Mouse (Mus musculus): ENCODE results near the gene Arhgap32.

The Arhgap32 gene

DNA sequence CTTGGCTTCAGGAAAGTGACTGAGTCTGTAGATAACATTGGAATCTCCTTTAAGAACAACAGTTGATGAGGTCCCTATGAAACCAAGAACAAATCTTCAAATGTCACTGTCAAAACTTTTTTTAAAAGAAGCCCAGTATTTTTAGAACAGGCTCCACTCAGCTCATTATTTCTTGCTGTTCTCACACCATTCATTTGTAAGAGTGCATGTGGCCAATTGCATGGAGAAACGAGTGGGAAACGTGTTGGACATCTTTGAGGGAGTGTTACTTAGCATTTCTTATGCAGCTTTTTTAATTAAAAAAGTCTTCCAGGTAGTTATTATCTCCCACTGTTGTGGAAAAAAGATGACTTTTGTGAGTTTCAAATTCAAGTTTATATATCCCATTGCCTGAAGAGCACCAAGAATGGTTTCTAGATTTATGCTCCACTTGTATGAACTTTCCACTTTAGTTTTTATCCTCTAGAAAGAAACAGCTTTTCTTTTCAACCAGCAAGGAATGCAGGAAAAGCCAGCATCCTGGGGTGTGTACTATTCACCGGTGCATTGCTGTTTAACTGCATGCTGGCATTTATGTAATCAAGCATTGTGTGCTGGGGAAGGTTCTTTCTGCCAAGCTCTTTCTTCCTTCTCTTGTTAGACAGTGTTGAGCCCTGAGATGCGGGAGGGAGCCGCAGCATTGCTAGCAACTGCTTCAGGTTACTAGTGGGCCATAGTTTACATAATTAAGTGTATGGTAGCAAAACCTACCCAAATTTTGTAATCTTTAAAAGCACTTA lies 76.5 kb downstream of the Arhgap32 start:
- DNase-seq (ENCODE audit: low read depth): no peak

DNA sequence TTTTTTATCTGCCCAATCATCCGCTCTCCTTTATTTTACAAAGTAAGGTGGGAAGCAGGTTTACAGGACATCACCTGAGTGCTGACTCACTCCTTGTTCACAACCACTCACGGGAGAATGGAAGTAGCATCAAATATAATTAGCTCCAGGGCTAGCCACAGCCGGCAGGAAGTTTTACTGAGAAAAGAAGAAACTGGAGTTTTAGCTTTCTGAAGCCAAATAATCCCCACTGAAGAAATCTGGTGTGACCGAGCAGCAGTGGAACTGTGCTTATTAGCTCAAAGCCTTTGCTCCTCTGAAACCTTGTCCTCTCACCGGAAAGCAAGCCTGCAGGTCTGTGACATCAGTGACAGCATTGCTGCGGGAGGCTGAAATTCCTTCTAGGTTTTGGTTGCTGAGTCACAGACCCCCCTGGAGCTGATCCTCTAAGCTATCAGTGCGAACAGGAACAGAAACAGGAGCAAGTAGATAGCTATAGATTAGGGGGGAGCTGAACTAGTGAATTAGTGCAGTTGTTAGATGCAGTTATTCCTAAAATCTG lies 88.6 kb downstream of the Arhgap32 start:
- DNase-seq (ENCODE audit: low read depth): no peak

DNA sequence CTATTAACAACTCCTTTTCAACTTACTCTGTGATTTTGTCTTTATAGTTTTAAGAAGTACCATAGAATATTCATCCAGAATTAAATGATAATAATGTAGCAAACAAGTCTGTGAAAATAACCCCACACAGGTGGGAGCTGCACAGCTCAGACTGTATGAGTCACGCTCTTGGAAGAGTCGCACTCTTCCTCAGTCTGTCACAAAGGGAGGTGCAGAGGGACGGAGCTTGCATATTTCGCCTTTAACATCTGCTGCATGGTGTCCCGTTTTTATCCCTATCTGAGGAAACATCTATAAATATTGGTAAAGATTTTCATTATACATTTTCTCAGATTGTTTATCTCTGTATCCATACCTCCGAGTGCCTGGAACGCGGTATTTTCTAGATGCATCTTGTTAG lies 91.2 kb downstream of the Arhgap32 start:
- DNase-seq (ENCODE audit: low read depth): no peak

- DNase-seq (ENCODE audit: low read depth): no peak
These were observed 92.1 kb downstream of the Arhgap32 start for GRCm38 (mm10) chr9:32208071-32208470.

DNA sequence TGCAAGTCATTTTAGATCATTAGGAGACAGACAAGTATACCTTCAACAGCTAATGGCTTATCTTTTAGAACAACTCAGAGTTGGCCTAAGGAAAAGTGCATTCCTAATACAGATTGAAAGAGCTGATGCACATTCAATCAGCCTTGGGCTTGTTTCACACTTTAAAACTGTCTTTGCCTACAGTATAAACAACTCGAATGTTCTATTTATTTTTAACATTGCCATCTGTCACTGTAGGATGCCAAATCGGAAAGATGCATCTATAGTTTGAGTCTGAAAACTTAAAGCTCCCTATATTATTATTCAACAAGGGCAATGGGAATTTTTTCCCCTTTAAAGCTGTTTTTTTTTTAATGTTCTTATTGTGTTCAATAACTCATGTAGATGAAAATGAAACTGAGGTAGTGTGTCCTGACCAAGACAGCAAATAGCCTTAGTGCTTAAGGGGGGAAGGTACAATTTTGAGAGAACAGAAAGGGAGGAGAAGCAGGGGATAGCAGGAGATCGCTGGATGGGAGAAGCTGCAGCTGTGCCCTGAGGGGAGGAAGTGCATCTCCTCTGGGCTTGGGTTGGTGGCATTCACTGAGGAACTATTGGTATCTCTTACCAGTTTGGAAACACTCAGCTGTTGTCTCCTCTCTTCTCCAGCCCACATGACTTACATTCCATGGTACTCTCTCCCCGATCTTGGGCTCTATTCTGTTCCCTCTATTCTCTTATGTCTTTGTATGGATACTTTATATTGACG lies 101.1 kb downstream of the Arhgap32 start:
- no peak for DNase-seq (ENCODE audit: low read depth)

GRCm38 (mm10) chr9:32219400-32219799 lies 103.5 kb downstream of the Arhgap32 start:
- DNase-seq (ENCODE audit: low read depth): no peak

DNA sequence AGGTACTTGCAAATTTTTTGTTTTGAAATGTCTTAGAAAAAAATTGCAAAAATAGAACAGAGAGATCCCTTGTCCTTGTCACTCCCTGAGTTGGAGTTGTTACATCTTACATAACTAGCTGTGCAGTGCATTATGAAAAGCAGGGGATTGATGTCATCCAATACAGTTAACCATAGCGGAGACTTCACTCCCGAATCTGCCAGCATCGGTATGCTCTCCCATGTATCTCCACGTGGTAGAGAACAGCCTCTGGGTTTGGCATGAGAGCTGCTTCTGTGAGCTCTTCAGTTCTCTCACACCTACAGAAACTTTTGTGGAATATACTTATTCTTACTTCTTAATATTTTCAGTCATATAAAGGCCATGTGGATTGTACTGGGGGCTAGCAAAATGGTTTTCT lies 106.2 kb downstream of the Arhgap32 start:
- no peak for DNase-seq (ENCODE audit: low read depth)

- no peak for DNase-seq (ENCODE audit: low read depth)
These were observed 108.0 kb downstream of the Arhgap32 start for GRCm38 (mm10) chr9:32223739-32224529.

DNA sequence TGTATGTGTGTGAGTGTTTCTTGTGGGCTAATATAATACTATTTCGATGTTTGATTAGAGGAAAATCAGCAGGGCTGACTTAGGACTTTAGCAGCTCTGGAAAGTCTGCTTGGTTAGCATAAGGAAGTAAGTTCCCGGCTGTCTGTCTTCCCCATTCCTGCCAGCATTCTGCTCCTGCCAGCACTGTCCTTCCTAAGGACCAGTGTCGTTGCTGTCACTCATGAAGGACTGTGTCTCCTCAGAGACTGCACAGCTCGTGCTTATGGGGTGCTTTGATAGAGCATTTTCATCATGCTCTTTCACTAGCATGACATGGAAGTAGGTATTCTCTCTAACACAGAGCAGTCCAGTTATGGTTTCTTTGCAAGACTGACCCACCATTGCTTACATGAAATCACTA lies 109.0 kb downstream of the Arhgap32 start:
- no peak for DNase-seq (ENCODE audit: low read depth)

GRCm38 (mm10) chr9:32225584-32225983 lies 109.6 kb downstream of the Arhgap32 start:
- no peak for DNase-seq (ENCODE audit: low read depth)

DNA sequence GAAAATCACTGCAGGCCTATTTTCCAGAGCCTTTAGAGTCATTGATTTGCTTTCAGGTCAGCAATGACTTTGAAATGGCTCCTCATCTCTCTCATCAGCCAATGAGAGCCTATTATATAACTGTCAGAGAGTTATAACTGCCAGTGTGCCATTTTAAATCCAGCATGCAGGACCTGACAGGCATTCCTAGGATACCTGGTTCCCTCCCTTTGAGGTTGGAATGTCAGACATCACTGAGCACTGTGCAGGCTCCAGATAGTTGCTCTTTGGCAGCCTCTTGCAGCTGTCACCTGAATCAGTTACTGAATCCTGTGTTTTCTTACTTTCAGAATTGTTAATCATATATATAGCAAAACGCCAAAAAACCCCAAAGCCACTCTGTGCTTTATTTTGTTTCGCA lies 111.1 kb downstream of the Arhgap32 start:
- DNase-seq (ENCODE audit: low read depth): no peak

DNA sequence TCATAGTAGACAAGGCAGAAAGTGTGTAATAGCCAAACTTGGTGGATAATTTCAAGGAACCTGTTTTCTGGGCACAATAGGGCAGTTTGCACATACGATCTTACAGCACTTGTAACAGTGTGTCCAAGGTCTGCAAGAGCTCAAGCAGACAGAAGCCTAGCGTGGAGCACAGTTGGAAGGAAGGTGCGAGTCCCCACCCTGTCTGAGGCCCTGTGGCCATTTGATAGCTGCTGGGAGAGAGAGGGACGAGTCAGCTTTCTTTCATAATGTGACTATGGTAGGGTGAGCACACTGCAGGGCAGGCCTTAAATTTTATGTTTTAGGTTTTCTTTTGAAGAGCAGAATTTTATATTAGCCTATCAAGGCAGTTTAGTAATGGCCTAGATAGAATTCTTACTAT lies 117.7 kb downstream of the Arhgap32 start:
- DNase-seq (ENCODE audit: low read depth): no peak

DNA sequence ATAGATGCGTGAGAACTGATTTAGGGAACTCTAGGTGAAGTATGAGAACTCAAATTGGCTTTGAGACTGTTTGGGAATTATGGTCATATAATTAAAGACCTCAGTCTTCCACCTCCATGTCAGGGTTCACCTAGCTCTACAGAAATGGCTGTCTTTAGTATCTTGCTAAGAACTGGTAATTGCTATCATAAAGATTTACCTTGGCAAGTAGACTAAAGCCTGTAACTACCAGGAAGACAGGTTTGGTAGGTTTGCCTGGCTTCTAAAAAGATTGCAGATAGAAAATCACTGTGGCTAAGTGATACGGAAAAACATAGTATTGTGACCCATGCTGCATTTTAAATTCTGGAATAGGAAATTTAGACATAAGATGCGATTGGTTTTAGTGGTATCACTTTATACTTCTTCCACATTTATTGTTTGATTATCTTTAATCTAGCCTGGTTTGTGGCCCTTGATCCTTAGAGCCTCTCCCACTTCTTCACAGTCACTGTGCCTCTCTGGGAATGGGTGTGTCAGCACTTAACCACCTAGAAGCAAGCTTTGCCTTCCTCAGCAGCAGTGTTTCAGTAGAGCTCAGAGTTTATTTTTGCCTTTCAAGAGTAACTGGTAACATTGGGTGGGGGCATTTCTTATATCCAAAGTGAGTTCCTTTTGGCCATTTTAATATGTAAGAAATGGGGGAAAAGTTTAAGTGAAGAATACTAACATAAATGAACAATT lies 119.0 kb downstream of the Arhgap32 start:
- no peak for DNase-seq (ENCODE audit: low read depth)

GRCm38 (mm10) chr9:32238899-32239298 lies 123.0 kb downstream of the Arhgap32 start:
- no peak for DNase-seq (ENCODE audit: low read depth)

DNA sequence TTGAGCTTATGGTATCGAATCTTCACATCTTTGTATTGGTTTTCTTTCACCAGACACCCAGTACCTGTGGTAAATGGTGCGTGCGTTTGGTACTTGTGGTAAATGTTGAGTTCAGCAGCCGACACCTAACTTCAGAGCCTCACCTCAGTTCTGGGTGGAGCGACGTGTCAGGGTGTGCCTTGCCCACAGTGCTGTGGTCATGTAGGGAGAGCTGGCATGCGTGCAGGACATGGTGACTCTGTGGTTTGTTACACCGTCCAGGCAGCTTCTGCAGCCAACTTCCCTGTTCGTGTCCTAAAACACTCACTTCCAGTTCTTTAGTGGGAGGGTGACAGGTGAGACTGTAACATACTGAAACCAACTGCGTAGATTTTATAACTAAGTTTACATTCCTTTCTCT lies 123.5 kb downstream of the Arhgap32 start:
- no peak for DNase-seq (ENCODE audit: low read depth)

DNA sequence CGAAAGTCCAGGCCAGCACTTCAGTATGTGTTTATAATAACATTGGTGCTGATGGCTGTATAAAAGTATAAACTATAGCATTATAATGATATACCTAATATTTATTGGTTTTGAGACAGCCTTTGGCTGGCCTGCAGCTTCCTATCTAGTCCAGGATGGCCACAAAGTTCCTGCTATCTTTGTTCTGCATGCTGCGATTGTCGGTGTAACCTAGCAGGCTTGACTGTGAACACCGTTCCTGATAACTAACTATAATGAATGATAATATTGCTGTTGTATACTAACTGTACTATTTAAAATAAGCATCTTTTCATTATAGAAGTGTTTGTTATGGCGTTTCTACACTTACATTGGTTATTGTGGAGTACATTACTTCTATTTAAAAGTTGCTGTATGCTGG lies 124.5 kb downstream of the Arhgap32 start:
- no peak for DNase-seq (ENCODE audit: low read depth)

DNA sequence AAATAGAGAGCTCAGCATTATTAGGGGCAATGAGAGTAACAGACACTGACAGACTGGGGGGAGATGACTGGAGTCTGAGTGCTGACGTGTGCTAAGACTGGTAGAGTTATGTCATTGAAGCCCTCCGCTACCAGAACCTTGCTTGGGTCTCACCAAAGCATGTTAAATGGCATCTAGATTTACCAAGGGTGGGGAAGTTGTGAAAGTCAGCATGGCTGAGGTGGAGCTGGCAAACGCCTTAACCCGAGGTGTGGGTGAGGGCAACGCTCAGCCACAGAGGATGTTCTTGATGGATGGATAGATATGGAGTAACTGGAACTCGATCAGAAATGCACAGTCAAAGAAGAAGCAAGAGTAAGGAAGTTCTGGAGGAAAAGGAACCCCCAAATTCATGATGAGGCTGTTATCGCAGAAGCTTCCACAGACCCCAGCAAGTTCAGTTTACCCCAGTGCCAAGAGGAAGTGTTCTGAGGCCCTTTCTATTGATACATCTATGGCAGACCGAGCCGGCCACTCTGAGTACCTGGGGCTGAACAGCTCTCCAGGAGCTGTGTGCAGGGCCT lies 125.8 kb downstream of the Arhgap32 start:
- no peak for DNase-seq (ENCODE audit: low read depth)

DNA sequence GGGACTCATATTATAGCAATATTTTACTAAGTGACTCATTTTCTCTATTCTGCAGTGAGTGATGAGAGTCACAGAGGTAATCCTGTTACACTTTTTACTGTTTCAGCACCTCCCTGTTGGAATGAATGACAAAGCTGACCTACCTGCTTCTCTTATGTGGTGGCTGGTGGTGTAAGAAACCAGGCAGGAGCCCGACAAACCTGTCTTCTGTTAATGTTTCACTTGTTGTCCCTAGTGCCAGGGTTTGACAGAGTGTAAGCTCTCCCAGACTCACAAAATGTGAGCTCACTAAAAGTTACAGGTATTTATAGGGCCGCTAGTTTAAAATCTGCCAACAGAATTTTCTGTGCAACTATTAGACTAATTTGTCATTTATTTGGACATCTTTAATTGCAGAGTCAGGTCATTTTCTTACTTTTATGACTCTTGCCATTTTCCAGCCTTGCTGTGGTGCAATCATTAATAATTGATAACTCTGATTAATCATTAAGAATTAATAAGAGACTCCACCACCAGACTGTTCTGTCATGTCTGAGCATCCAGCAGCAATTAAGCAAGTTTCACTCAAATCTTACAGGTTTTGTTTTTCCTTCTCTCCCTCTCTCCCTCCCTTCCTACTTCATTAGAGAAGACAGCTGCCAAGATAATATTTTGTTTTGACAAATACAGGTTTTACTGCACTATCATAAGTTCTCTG lies 127.1 kb downstream of the Arhgap32 start:
- DNase-seq (ENCODE audit: low read depth): no peak

DNA sequence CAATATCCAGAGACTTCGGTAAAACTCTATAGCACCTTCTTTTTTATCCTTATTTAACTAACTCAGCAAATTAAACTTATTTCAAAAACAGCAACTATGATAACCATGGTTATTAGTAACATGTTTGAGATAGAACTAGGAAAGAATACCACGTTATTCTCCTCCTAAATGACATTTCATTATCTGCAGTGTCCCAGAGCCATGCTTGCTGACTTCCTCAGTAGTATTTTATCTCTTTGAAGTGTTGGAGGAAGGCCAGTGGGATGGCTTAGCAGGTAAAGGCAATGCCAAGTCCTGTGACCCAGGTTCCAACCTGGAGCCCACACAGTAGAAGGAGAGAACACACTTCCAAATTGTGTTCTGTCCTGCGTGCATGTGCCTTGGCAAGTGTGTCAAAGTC lies 129.3 kb downstream of the Arhgap32 start:
- no peak for DNase-seq (ENCODE audit: low read depth)

DNA sequence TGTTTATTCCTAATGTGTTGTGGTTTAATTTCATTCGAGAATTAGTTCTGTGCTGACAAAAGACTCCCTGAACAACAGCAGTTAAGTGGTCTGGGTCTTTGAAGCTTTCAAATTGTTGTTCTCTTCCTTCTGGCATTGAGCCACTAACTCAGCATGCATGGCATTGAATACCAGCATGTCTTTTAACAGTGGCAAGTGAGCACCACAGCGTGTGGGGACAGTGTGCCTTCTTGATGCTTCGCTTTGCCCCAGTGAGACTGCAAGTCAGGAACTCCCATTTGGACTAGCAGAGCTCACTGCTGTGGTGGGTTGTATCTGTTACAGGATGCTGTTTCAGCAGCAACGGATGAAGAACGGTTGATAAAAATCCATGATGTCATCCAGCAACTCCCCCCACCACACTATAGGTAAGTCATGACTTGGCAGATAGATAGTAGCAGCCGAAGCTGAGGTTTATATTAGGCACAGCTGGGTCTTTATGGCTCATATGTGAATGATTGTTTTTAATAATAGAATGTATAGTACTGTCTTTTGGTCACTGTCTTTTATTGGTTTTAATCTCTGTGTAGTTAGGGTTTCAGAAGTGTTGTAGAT lies 130.3 kb downstream of the Arhgap32 start:
- no peak for DNase-seq (ENCODE audit: low read depth)

Measured in fibroblast of lung, adult 2 months (primary cell).